Mouse (Mus musculus) liver, postnatal 0 days (tissue): ENCODE data around the gene Sfxn2. TPM values are rescaled to one million over a fixed set of nuclear protein-coding genes. Genes with fewer than 3 reads are reported as not detected.

Experiments used
- ATAC-seq: fragments of 200-750 bp; cut with Nextera tagmentation; 2 replicates; pipeline ENCODE4 v1.8.0; 2017; ENCODE audit warnings: mild to moderate bottlenecking, moderate library complexity
- DNase-seq: peaks from one replicate; pipeline ENCODE4 v3.0.0-alpha.2; 2016
- H3K27ac ChIP-seq: fragments of 300-500 bp; sonication (generic); 2 replicates; pipeline ENCODE4 v1.5.1; 2014; ENCODE audit warnings: antibody characterized with exemption, moderate library complexity, mild to moderate bottlenecking, low read depth
- H3K27me3 ChIP-seq: fragments of 300-500 bp; sonication (generic); 2 replicates; pipeline ENCODE4 v1.6.1; 2014; ENCODE audit warnings: low read length, control low read depth, mixed read lengths; ENCODE audit not compliant: insufficient read depth
- H3K36me3 ChIP-seq: fragments of 300-500 bp; sonication (generic); replicated peaks from 2 replicates; pipeline ENCODE4 v1.6.1; 2014; ENCODE audit warnings: mild to moderate bottlenecking, control low read depth, low read length, moderate library complexity, mixed read lengths; ENCODE audit not compliant: insufficient read depth
- H3K4me1 ChIP-seq: fragments of 300-500 bp; sonication (generic); 2 replicates; pipeline ENCODE4 v1.6.1; 2014; ENCODE audit warnings: antibody characterized with exemption, mild to moderate bottlenecking, control low read depth; ENCODE audit not compliant: insufficient read depth
- H3K4me2 ChIP-seq: fragments of 300-500 bp; sonication (generic); 2 replicates; pipeline ENCODE4 v1.6.1; 2014; ENCODE audit warnings: low read depth, mild to moderate bottlenecking, low read length, moderate library complexity, mixed read lengths
- H3K4me3 ChIP-seq: fragments of 300-500 bp; sonication (generic); 2 replicates; pipeline ENCODE4 v1.5.1; 2014; ENCODE audit warnings: low read depth, low read length
- H3K9ac ChIP-seq: fragments of 300-500 bp; sonication (generic); replicated peaks from 2 replicates; pipeline ENCODE4 v1.6.1; 2014; ENCODE audit warnings: mild to moderate bottlenecking, moderate library complexity
- H3K9me3 ChIP-seq: fragments of 300-500 bp; sonication (generic); 2 replicates; pipeline ENCODE4 v1.6.1; 2016; ENCODE audit warnings: mild to moderate bottlenecking, control low read depth, low read length, mixed read lengths
- CTCF ChIP-seq: sonication (generic); IDR thresholded peaks from 2 replicates; pipeline ENCODE4 v1.5.1; 2016; ENCODE audit warnings: antibody characterized with exemption, low read depth
- EP300 ChIP-seq: IDR thresholded peaks from 2 replicates; pipeline ENCODE4 v1.6.1; 2016; ENCODE audit warnings: antibody characterized with exemption, low read depth, mild to moderate bottlenecking
- WGBS: fragments of 180-500 bp; shearing (Covaris S2); extraction: QIAGEN DNeasy Blood & Tissue Kit; methylation state at CpG from one replicate; pipeline ENCODE4 v1.1.7; 2014; ENCODE audit not compliant: insufficient replicate concordance; 5-methylcytosine and 5-hydroxymethylcytosine counted together
- polyA plus RNA-seq: library from polyadenylated mRNA; unstranded; fragments of >200 nt; fragmentation: Nextera tagmentation; extraction: Ambion mirVana; gene quantifications from 2 replicates; pipeline ENCODE4 v1.2.1, GENCODE M21; 2015

The Sfxn2 gene
- polyA plus RNA-seq, 1 experiment from 2014 or later = 63.4 TPM

DNA sequence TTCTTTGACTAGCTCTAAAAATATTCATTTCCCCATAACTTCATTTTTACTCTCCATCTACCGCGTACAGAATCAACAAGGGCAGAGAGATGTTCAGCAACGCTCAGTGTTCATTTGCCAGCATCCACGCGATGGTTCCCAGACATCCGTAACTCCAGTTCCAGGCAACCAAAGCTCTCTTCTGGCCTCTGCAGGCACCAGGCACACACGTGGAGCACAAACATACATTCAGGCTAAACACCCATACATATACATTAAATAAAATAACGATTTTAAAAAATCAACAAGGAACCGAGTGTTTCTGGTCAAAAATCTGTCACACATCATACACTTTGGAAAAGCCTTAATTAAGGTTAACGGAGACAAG lies 1.3 kb upstream of the Sfxn2 start:
- Histone ChIP-seq H3K9me3 (no peaks in the 10 kb centered on the region), H3K4me3 (peak overlapping the region; percentile 70; the same call in 1 of the 2 replicates), H3K27ac (no peak overlapping the region), H3K36me3 (no peaks in the 10 kb centered on the region), H3K9ac (no peak overlapping the region), H3K4me2 (peak overlapping the region; percentile 98), H3K27me3 (no peaks in the 10 kb centered on the region), H3K4me1 (peaks cover 13% of the 10 kb centered on the region; the same call in 1 of the 2 replicates)
- no peak for ATAC-seq
- no peak for DNase-seq
- TF ChIP-seq EP300 = no peak
- no peak for TF ChIP-seq CTCF
- WGBS = 50% methylated on average over 10 of the region's 10 CpGs

DNA sequence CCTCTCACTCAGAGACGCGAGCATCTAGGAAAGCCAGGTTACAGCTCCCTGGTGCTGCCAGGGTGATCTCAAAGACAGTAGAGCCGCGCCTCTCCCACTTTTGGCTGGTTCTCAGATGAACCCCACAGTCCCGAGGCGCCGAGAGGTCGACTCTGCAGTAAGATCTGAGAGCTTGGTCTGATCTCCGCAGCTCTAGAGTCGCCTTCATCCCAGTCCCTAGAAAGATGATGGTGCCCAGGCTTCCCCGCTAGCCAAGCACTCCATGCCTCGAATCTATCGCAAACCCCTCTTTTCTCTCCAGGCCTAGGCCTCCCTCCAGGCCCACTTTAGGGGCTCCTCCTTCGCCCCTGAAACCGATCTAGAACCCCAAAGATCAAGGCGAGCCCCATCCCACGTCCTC lies 617 bp upstream of the Sfxn2 start:
- peak; percentile 6 for ATAC-seq

DNA sequence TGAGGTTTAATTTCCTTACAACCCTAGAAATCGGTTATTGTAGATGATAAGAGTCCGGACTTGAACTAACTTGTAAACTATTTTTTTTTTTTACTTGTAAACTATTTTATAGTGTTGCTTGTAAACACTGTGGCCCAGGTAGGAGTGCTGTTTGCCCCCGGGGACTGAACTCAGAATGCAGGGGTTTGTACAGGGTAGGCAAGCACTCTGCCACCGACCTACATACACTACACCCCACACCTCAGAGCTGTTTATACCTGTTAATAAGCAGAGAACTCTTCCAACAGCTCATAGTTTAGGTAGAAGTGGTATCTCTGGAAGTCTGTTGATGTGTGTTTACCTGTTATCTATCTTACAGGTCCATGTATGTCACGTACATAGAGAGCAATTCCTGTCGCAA lies 825 bp downstream of the Sfxn2 start:
- Histone ChIP-seq H3K36me3 (no peaks in the 10 kb centered on the region), H3K9me3 (no peaks in the 10 kb centered on the region), H3K9ac (peak overlapping the region; percentile 80), H3K27me3 (no peaks in the 10 kb centered on the region), H3K4me2 (peak overlapping the region; percentile 98), H3K4me3 (peak overlapping the region; percentile 70), H3K4me1 (peaks cover 18% of the 10 kb centered on the region), H3K27ac (peak overlapping the region; percentile 95)
- DNase-seq = no peak
- ATAC-seq = no peak
- 29% methylated on average over 6 of the region's 6 CpGs for WGBS
- TF ChIP-seq CTCF (no peak), EP300 (no peak)

More for the DNA sequence above, 617 bp upstream of the Sfxn2 start:
- TF ChIP-seq EP300 = no peak
- TF ChIP-seq CTCF = no peak
- H3K4me2 ChIP-seq = peak overlapping the region; percentile 98
- no peaks in the 10 kb centered on the region for H3K36me3 ChIP-seq
- 0% methylated on average over 17 of the region's 17 CpGs for WGBS
- peak overlapping the region; percentile 49 for H3K27ac ChIP-seq
- no peak for DNase-seq
- H3K9ac ChIP-seq = peak overlapping the region; percentile 66
- H3K4me3 ChIP-seq = peak overlapping the region; percentile 70
- H3K4me1 ChIP-seq = peaks cover 13% of the 10 kb centered on the region; the same call in 1 of the 2 replicates
- H3K9me3 ChIP-seq = no peaks in the 10 kb centered on the region
- no peaks in the 10 kb centered on the region for H3K27me3 ChIP-seq

DNA sequence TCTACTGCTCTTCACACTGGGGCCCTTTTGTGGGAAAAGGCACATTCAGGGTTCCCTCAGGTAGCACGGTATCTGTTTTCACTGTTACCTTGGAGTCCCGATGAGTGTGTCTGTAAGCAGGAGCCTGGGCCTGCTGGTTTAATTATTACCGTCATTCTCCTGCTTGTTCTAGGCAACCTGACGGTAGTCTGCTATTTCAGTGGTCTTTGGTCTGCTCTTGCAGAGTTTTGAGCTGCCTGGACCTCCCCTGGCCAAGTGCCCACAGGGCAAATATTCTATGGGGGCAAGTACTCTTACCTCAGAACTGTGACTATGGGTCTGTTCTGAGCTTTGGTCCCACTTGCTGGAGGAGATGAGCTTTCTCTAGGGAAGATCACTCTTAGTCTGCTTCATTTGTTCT lies 2.0 kb downstream of the Sfxn2 start:
- Histone ChIP-seq H3K9ac (peak overlapping the region; percentile 34; the same call in 1 of the 2 replicates), H3K4me1 (peaks cover 18% of the 10 kb centered on the region), H3K4me3 (peak overlapping the region; percentile 70), H3K27me3 (no peaks in the 10 kb centered on the region), H3K36me3 (no peaks in the 10 kb centered on the region), H3K27ac (peak overlapping the region; percentile 95), H3K9me3 (no peaks in the 10 kb centered on the region), H3K4me2 (peak overlapping the region; percentile 98)
- DNase-seq = peak; percentile 67
- no peak for TF ChIP-seq EP300
- no peak for TF ChIP-seq CTCF
- WGBS = 40% methylated on average over 4 of the region's 4 CpGs
- peak; percentile 12 for ATAC-seq

DNA sequence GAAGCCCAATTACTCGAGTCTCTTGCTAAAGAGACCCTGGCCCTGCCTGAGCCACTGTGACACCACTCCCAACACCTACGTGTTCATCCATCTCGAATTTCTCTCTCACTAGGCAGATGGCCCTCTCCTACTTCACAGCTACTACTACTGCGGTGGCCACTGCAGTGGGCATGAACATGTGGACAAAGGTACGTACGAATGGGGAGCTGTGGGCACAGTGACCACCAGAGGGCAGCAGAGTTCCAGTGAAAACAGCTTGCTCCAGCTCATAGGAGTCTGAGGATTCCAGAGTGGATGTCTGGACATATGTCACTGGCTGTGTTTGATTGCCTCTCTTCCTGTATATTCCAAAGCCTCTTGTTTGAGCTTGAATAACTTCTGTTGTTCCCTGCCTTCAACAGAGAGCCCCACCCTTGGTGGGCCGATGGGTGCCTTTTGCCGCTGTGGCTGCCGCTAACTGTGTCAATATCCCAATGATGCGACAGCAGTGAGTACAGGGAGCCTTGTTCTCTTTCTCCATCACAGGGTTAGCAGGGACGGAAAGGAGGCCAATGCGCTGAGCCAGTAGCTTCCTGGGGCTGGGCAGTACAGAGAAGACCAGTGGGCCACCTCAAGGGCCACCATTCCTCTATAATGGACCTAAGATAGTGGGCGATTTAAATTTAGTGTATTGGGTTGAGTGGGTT lies 14.8 kb downstream of the Sfxn2 start:
- 57% methylated on average over 13 of the region's 13 CpGs for WGBS
- Histone ChIP-seq H3K9ac (no peak overlapping the region), H3K4me1 (peaks cover 5% of the 10 kb centered on the region; the same call in 1 of the 2 replicates), H3K4me2 (no peak overlapping the region), H3K9me3 (no peaks in the 10 kb centered on the region), H3K27ac (no peak overlapping the region), H3K36me3 (peaks cover 28% of the 10 kb centered on the region), H3K4me3 (no peak overlapping the region), H3K27me3 (no peaks in the 10 kb centered on the region)
- TF ChIP-seq CTCF (peak; percentile 98), EP300 (no peak)
- DNase-seq (peak; percentile 89), ATAC-seq (peak; percentile 43)

DNA sequence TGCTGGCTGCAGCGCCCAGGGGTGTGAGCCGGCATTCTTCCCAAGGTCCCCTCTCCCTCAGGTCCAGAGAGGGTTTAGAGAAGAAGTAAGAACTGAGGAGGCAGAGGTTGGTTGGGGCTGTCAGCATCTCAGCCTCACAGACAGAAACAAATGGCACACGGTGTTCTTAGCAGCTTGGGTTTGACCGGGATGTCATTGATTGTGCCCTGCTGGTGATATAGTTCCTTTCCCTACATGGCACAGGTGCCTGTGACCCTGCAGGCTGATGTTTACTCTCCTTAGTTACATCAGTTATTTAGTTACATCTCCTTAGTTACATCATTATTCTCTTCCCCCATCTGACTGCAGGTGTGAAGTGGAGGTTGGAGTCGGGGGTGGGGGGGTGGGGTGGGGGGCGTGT lies 18.4 kb downstream of the Sfxn2 start:
- Histone ChIP-seq H3K36me3 (peaks cover 38% of the 10 kb centered on the region), H3K27me3 (no peaks in the 10 kb centered on the region), H3K4me2 (no peak overlapping the region), H3K9ac (no peak overlapping the region), H3K4me3 (no peak overlapping the region), H3K9me3 (no peaks in the 10 kb centered on the region), H3K4me1 (peaks cover 5% of the 10 kb centered on the region; the same call in 1 of the 2 replicates), H3K27ac (peak overlapping the region; percentile 84)
- WGBS = 75% methylated on average over 6 of the region's 6 CpGs
- ATAC-seq (peak; percentile 92), DNase-seq (peak; percentile 46)
- TF ChIP-seq EP300 (peak; percentile 83), CTCF (no peak)
